Mouse (Mus musculus) cerebral cortex, adult 2 months (tissue): ENCODE results near the gene Shisa8.

Experiments used
- WGBS: fragments of 180-500 bp; shearing (Covaris S2); methylation state at CpG from one replicate; pipeline ENCODE4 v1.1.7; 2018; 5-methylcytosine and 5-hydroxymethylcytosine counted together

Shisa8 gene

GRCm38 (mm10) chr15:82172648-82173047, 40.0 kb downstream of the Shisa8 start:
- WGBS, result 49% methylated on average over 8 of the region's 8 CpGs

DNA sequence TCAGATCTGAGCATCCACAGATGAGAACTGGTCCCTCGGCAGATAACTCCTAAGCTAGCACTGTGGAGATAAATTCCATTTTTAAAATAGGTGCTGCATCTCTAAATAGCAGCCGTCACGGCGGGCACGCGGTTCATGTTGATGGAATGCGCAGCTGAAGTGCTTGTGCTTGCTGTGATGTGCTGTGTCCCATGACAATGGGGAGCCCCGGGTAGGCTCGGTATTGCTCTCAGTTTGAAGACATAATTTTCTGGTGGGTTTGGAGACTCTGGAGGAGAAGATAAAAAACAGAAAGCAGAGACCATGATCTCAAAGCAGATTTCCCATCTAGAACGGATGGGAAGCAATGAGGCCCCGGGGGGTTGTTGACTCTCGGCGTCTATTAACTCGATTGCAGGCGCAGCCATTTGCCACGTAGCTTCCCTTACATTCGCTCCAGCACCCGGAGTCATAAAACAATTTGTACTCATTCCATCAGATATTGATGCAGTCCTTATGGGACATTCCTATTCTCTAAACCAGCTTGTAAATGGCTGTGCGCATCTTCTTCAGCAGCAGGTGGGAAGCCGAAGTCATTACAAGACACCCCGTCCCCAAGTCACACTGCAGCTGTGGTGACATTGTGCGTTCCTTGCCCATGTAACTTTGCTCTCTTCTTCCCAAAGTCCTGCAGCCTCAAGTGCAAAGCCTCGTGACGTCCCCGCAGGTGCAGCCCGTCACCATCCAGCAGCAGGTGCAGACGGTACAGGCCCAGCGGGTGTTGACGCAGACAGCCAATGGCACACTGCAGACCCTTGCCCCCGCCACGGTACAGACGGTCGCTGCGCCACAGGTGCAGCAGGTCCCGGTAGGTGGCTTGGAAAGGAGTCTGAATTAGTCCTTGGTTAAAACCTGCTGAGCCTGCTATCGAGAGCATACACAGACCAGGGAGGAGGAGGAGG, 41.9 kb downstream of the Shisa8 start:
- 81% methylated on average over 36 of the region's 36 CpGs for WGBS

DNA sequence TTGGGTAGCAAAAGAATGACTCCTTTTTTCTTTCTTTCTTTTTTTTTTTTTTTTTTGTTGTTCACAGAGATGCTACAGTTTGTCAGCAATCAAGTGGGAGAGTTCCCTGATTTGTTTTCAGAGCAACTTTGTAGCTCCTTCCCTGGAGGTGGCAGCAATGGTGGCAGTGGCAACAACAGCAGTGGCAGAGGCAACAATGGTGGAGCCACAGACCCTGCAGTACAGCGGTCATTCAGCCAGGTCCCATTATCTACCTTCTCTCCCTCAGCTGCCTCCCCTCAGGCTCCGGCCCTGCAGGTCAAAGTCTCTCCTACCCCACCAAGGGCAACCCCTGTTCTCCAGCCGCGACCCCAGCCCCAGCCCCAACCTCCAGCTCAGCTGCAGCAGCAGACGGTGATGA, 42.9 kb downstream of the Shisa8 start:
- WGBS, result 94% methylated on average over 5 of the region's 5 CpGs

DNA sequence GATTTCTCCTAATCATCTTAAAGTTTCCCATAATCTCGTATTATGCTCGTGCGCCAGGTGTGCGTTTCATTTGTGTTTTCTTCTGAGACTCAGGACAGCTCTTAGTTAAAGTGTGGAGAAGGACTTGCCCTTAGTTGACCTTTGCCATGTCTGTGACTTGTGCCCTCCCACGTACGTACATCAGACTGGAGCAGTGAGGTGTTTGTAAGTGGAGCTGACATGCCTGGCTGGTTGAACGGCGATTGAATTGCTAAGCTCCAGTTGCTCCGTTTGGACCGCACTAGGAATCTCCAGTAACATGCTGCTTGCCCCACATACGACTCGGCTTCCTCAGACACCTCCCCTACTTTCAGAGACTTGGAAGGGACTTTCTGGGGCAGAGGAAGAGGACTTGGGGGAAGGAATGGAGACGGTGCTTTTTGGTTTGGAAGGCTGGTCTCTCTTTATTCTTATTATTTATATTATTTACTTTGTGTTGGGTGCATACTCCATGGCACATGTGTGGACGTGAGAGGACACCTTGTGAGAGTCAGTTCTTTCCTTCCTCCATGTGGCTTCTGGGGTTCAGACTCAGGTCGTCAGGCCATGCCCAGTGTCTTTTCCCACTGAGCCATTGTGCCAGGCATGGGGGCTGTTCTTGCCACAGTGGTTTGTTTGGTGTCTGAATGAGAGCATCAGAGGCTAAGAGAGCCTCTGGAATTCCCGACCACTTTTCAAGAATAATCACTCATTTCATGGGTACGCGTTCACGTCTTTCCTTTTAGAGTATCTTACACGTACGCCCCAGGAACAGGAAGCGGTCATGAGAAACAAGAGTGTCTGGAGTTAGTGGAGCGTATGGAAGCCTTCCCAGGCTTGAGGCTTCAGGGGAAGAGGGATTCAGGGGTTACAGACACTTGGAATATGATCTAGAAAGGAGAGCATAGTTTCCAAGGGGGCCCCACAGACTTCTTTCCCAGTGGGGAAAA, 45.1 kb downstream of the Shisa8 start:
- WGBS, result 64% methylated on average over 23 of the region's 23 CpGs

DNA sequence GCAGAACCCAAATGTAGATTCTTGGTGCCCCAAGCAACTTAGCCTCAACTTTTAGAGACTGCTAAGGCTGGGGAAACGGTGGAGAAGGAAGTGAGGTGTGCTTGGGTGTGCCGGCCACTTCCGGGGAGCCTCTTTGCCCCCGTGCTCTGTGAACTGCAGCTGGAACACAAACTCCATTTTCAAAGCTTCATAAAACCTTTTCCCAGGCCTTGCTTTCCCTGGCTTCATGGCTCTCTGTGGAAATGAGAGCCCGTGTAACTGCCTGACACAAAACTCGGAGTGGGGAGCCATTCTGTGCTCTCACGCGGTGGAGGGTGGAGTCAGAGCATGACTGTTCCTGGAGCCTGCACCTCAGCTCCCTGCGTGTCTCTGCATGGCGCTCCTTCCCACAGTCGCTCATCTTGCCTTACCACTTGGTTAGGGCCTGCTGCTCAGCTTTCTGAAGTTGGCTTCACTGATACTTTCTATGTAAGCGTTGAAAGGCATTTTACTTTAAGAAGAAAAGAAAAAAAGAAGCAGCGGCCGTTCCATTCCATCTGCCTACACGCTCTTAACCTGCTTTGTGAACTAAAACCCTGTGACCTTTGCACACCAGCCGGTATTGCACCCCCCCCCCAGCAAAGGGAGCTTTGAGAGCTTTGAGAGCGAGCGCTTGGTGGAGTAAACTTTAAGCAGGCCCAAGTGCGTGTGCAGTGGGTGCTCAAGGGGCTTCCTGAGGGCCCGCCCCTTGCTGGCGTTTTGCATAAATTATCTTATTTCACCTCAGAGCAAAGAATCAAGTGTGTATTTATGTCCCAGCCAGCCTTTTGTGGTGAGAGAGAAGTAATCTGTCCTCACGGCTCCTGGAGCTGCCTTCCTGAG, 46.1 kb downstream of the Shisa8 start:
- 55% methylated on average over 22 of the region's 22 CpGs for WGBS

- WGBS, result 44% methylated on average over 8 of the region's 8 CpGs
These were observed 47.0 kb downstream of the Shisa8 start for GRCm38 (mm10) chr15:82165332-82166239.

GRCm38 (mm10) chr15:82164496-82164895, 48.1 kb downstream of the Shisa8 start:
- 76% methylated on average over 7 of the region's 7 CpGs for WGBS

DNA sequence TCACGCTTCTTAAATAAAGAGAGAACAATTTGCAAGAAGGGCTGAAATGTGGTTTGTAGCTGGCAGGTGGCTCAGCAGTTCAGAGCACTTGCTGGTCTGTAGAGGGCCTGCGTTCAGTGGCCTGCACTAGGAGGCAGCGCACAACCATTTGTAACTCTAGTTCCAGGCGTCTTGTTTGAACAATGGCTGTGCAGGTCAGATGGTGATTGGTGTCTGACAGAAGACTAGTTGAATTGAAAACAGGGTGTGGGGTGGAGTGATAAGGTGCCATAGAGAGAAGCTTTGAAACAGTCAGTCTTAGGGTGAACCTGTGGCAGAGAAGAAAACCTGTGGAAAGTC, 48.6 kb downstream of the Shisa8 start:
- WGBS, result 56% methylated on average over 4 of the region's 4 CpGs

GRCm38 (mm10) chr15:82163356-82164060, 49.1 kb downstream of the Shisa8 start:
- WGBS, result 72% methylated on average over 10 of the region's 10 CpGs

- WGBS, result 77% methylated on average over 12 of the region's 12 CpGs
These were observed 50.5 kb downstream of the Shisa8 start for GRCm38 (mm10) chr15:82161965-82162600.

GRCm38 (mm10) chr15:82160731-82161640, 51.6 kb downstream of the Shisa8 start:
- 68% methylated on average over 11 of the region's 11 CpGs for WGBS

GRCm38 (mm10) chr15:82159471-82159870, 53.1 kb downstream of the Shisa8 start:
- WGBS, result 83% methylated on average over 9 of the region's 9 CpGs

- 50% methylated on average over 17 of the region's 17 CpGs for WGBS
These were observed 54.2 kb downstream of the Shisa8 start for GRCm38 (mm10) chr15:82158243-82159035.

- WGBS, result 77% methylated on average over 10 of the region's 10 CpGs
These were observed 55.7 kb downstream of the Shisa8 start for GRCm38 (mm10) chr15:82156902-82157301.

DNA sequence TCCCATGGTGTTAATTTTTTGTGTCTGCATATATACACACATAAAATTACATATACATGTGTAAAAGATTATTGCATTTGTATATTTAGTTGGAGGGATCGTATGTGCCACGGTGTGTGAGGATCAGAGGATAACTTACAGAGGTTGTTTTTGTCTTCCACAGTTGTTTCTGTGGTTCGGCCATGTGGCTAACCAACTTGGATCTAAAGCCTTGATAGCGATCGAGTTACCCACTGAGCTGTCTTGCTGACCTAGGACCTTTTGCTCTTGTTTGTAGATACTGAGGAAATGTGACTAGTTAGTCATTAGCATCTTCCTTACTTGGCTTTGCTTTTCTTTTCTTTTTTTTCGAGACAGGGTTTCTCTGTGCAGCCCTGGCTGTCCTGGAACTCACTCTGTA, 56.3 kb downstream of the Shisa8 start:
- WGBS, result 87% methylated on average over 6 of the region's 6 CpGs
